Mouse (Mus musculus) bone marrow macrophage, adult 2 months (primary cell): ENCODE data around the gene Olfr644. TPM values are rescaled to one million over a fixed set of nuclear protein-coding genes. Genes with fewer than 3 reads are reported as not detected.

Experiments used
- H3K27ac ChIP-seq: 2 replicates; pipeline ENCODE4 v1.5.1; 2012; ENCODE audit warnings: low read depth, low read length; ENCODE audit not compliant: insufficient read depth
- H3K4me1 ChIP-seq: 2 replicates; pipeline ENCODE4 v1.6.1; 2012; ENCODE audit warnings: low read length; ENCODE audit not compliant: control insufficient read depth, insufficient read depth
- H3K4me3 ChIP-seq: 2 replicates; pipeline ENCODE4 v1.5.1; 2012; ENCODE audit warnings: mild to moderate bottlenecking, low read length, moderate library complexity; ENCODE audit not compliant: insufficient read depth
- CTCF ChIP-seq: IDR thresholded peaks from 2 replicates; pipeline ENCODE4 v1.5.1; 2012; ENCODE audit warnings: low read depth, mild to moderate bottlenecking, low read length, moderate library complexity
- POLR2A ChIP-seq: IDR thresholded peaks from 2 replicates; pipeline ENCODE4 v1.6.1; 2012; ENCODE audit warnings: mild to moderate bottlenecking, low read depth, low read length, borderline replicate concordance
- polyA plus RNA-seq: library from polyadenylated mRNA; stranded (reverse); fragments of >200 nt; gene quantifications from 2 replicates; pipeline ENCODE4 v1.2.4, GENCODE M21; 2012; ENCODE audit not compliant: missing spikeins, insufficient read depth, insufficient read length

Gene Olfr644
- polyA plus RNA-seq, 1 experiment: not detected

GRCm38 (mm10) chr7:104025473-104025872 lies 46.2 kb downstream of the Olfr644 start, which contains the start of gene Olfr640:
Olfr640 (minus strand) TSS chr7:104025573.
- Histone ChIP-seq H3K4me1 (no peaks in the 10 kb centered on the region), H3K27ac (no peak within 1 kb of the TSS), H3K4me3 (no peak within 1 kb of the TSS)
- TF ChIP-seq POLR2A (no peak), CTCF (no peak)

- H3K4me3 ChIP-seq: no peak overlapping the region
- no peak overlapping the region for H3K27ac ChIP-seq
- TF ChIP-seq CTCF: no peak
These were observed 50.0 kb downstream of the Olfr644 start for GRCm38 (mm10) chr7:104021651-104022050.

GRCm38 (mm10) chr7:104018953-104019352 lies 52.7 kb downstream of the Olfr644 start:
- TF ChIP-seq POLR2A (no peak), CTCF (no peak)
- no peaks in the 10 kb centered on the region for H3K4me1 ChIP-seq
- no peak overlapping the region for H3K27ac ChIP-seq
- H3K4me3 ChIP-seq: no peak overlapping the region

More at GRCm38 (mm10) chr7:104021651-104022050, 50.0 kb downstream of the Olfr644 start:
- H3K4me1 ChIP-seq: no peaks in the 10 kb centered on the region

GRCm38 (mm10) chr7:104017203-104017602 lies 54.5 kb downstream of the Olfr644 start, which contains the start of gene Olfr639:
Olfr639 (minus strand) TSS chr7:104017303.
- no peak for TF ChIP-seq CTCF
- no peak for TF ChIP-seq POLR2A
- no peak within 1 kb of the TSS for H3K4me3 ChIP-seq
- H3K27ac ChIP-seq: no peak within 1 kb of the TSS
- H3K4me1 ChIP-seq: no peaks in the 10 kb centered on the region

Other genes with a start within 250 kb of the Olfr644 start
- not detected in 2 replicates for gene Hbb-bs, start 243.8 kb downstream of the Olfr644 start, polyA plus RNA-seq
- gene Hbb-bh2, start 231.3 kb downstream of the Olfr644 start, polyA plus RNA-seq: not detected in 2 replicates
- gene Hbb-bh1, start 228.7 kb downstream of the Olfr644 start, polyA plus RNA-seq: not detected in 2 replicates
- gene Hbb-y, start 218.7 kb downstream of the Olfr644 start, polyA plus RNA-seq: not detected in 2 replicates
- not detected in 2 replicates for gene Olfr66, start 185.6 kb downstream of the Olfr644 start, polyA plus RNA-seq
- not detected in 2 replicates for gene Olfr64, start 177.4 kb downstream of the Olfr644 start, polyA plus RNA-seq
- gene Olfr65, start 168.4 kb downstream of the Olfr644 start, polyA plus RNA-seq: not detected in 2 replicates
- not detected in 2 replicates for gene Olfr631, start 143.0 kb downstream of the Olfr644 start, polyA plus RNA-seq
- not detected in 2 replicates for gene Olfr632, start 137.5 kb downstream of the Olfr644 start, polyA plus RNA-seq
- gene Olfr633, start 127.4 kb downstream of the Olfr644 start, polyA plus RNA-seq: not detected in 2 replicates
- 0.13 TPM in 1 of 2 replicates, not detected in the other for gene Olfr635, start 100.7 kb downstream of the Olfr644 start, polyA plus RNA-seq
- not detected in 2 replicates for gene Olfr638, start 73.1 kb downstream of the Olfr644 start, polyA plus RNA-seq
- 0.12 TPM in 1 of 2 replicates, not detected in the other for gene Olfr639, start 54.6 kb downstream of the Olfr644 start, polyA plus RNA-seq
- gene Olfr640, start 46.3 kb downstream of the Olfr644 start, polyA plus RNA-seq: not detected in 2 replicates
- not detected in 2 replicates for gene Olfr641, start 36.4 kb downstream of the Olfr644 start, polyA plus RNA-seq
- 0.17 TPM in 1 of 2 replicates, not detected in the other for gene Olfr642, start 19.2 kb downstream of the Olfr644 start, polyA plus RNA-seq
- not detected in 2 replicates for gene 4930516K23Rik, start 10.4 kb downstream of the Olfr644 start, polyA plus RNA-seq
- not detected in 2 replicates for gene Olfr645, start 13.6 kb upstream of the Olfr644 start, polyA plus RNA-seq
- gene Olfr646, start 33.0 kb upstream of the Olfr644 start, polyA plus RNA-seq: not detected in 2 replicates
- not detected in 2 replicates for gene Ubqln5, start 58.0 kb upstream of the Olfr644 start, polyA plus RNA-seq
- gene Olfr643, start 65.5 kb upstream of the Olfr644 start, polyA plus RNA-seq: not detected in 2 replicates
- gene Ubqln3, start 71.4 kb upstream of the Olfr644 start, polyA plus RNA-seq: not detected in 2 replicates
- gene Ubqlnl, start 78.7 kb upstream of the Olfr644 start, polyA plus RNA-seq: not detected in 2 replicates
- gene Olfm5, start 93.0 kb upstream of the Olfr644 start, polyA plus RNA-seq: not detected in 2 replicates
- not detected in 2 replicates for gene Olfr648, start 111.5 kb upstream of the Olfr644 start, polyA plus RNA-seq
- gene Olfr649, start 124.1 kb upstream of the Olfr644 start, polyA plus RNA-seq: not detected in 2 replicates
- 1.7 and 3.0 TPM in 2 replicates for gene Trim6, start 146.9 kb upstream of the Olfr644 start, polyA plus RNA-seq
- gene Trim34a, start 172.6 kb upstream of the Olfr644 start, polyA plus RNA-seq: 50.1 and 53.9 TPM in 2 replicates
- gene Trim5, start 216.2 kb upstream of the Olfr644 start, polyA plus RNA-seq: 14.9 and 15.9 TPM in 2 replicates
- 70.6 and 78.1 TPM in 2 replicates for gene Trim12a, start 243.6 kb upstream of the Olfr644 start, polyA plus RNA-seq